Mouse (Mus musculus) spleen, adult 2 months (tissue): ENCODE results near the gene Cabp2. TPM values are rescaled to one million over a fixed set of nuclear protein-coding genes. Genes with fewer than 3 reads are reported as not detected.

Experiments used
- DNase-seq, 2 experiments: peaks; one replicate each; pipeline versions ENCODE4 v3.0.0 to v3.0.0-alpha.2; 2012 to 2021; ENCODE audit warnings: low spot score in 2 of 2, low read depth in 1 of 2
- H3K27ac ChIP-seq: fragments of 200-500 bp; 2 replicates; pipeline ENCODE4 v1.5.1; 2012; ENCODE audit warnings: low read length, inconsistent platforms; ENCODE audit not compliant: insufficient read depth
- H3K27me3 ChIP-seq: fragments of 200-500 bp; 2 replicates; pipeline ENCODE4 v1.6.1; 2012; ENCODE audit warnings: mild to moderate bottlenecking, moderate library complexity, low read length, inconsistent platforms; ENCODE audit not compliant: control insufficient read depth, insufficient read depth
- H3K36me3 ChIP-seq: fragments of 200-500 bp; 2 replicates; pipeline ENCODE4 v1.6.1; 2012; ENCODE audit warnings: mild to moderate bottlenecking, low read length, inconsistent platforms; ENCODE audit not compliant: control insufficient read depth, insufficient read depth
- H3K4me1 ChIP-seq: fragments of 200-500 bp; 2 replicates; pipeline ENCODE4 v1.6.1; 2011; ENCODE audit warnings: inconsistent platforms; ENCODE audit not compliant: control insufficient read depth, insufficient read depth, insufficient read length
- H3K4me3 ChIP-seq: fragments of 200-500 bp; 2 replicates; pipeline ENCODE4 v1.5.1; 2011; ENCODE audit warnings: mild to moderate bottlenecking, inconsistent platforms; ENCODE audit not compliant: insufficient read depth, insufficient read length; ENCODE audit errors: extremely low read depth
- CTCF ChIP-seq: fragments of 200-500 bp; IDR thresholded peaks from 2 replicates; pipeline ENCODE4 v1.5.1; 2011; ENCODE audit warnings: mild to moderate bottlenecking, inconsistent platforms; ENCODE audit not compliant: insufficient read depth, insufficient read length, insufficient replicate concordance; ENCODE audit errors: extremely low read depth
- POLR2A ChIP-seq: fragments of 200-500 bp; IDR thresholded peaks from 2 replicates; pipeline ENCODE4 v1.6.1; 2011; ENCODE audit warnings: low read depth, low read length, inconsistent platforms
- WGBS: fragments of 180-500 bp; shearing (Covaris S2); methylation state at CpG from one replicate; pipeline ENCODE4 v1.1.7; 2018; 5-methylcytosine and 5-hydroxymethylcytosine counted together
- polyA plus RNA-seq: library from polyadenylated mRNA; depleted of rRNA; stranded (reverse); fragments of >200 nt; gene quantifications from 2 replicates; pipeline ENCODE4 v1.2.3, GENCODE M21; 2012

Gene Cabp2
- polyA plus RNA-seq, 1 experiment: 7.0 TPM

DNA sequence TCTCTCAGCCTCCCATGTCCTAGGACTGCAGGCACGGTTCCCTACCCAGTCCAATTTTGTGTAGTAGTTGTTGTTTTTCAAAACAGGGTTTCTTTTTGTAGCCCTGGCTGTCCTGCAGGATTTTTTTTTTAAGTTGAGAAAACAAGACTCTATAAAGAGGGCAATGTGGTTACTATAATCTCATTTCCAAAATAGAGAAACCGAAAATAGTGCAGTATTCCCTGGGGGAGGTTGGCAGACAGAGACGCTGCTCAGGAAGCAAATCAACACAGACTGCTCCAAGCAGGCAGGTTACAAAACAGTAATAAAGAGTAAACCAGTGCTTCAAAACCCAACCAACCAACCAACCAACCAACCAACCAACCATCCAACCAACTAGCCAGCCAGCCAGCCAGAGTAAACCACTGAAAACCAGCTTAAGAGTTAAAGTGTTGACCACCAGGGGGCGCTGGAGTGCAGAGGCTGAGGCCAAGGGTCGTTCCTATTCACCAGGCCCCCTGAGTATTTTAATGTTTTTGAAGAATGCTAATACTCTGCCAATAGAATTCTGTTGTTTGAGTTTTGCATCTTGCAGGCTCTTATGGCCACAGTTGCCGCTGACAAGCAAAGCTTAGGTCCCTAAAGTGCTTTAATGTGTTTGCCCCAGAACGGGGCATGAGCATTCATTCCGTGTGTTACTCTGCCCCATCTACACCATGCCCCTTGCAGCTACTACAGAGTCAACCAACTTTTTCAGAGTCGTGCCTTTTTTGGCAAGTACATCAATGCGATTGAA is 29.4 kb upstream of the Cabp2 start:
- 37% methylated on average over 10 of the region's 10 CpGs for WGBS
- Histone ChIP-seq H3K27me3 (no peaks in the 10 kb centered on the region), H3K36me3 (no peaks in the 10 kb centered on the region), H3K27ac (no peak overlapping the region), H3K4me3 (no peak overlapping the region), H3K4me1 (no peaks in the 10 kb centered on the region)
- TF ChIP-seq CTCF (peak; percentile 77; the same call in 1 of the 2 replicates), POLR2A (no peak)
- peak; percentile 41 to 66 for DNase-seq

DNA sequence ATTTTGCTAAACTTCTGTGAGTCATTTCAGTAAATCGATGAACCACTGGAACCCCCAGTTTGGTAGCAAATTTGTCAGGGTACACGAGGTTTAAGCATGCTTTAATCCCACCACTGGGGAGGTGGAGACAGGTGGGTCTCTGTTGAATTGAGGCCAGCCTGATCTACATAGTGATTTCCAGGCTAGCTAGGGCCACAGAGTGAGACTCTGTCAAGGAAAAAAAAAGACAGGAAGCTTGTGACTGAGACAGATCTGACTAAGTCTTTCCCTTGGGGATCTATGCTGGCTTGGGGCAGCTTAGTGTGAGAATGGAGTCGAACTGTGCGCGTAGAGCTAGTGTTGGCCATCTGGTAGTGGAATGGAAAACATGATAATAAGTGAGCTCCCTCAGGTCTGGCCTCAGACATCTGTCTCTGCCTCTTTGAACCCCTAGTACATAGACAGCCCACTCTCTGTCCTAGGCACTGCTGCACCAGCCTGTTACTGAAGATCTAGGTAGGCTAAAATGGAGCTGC is 28.8 kb upstream of the Cabp2 start:
- Histone ChIP-seq H3K36me3 (no peaks in the 10 kb centered on the region), H3K4me1 (no peaks in the 10 kb centered on the region), H3K27me3 (no peaks in the 10 kb centered on the region), H3K27ac (no peak overlapping the region), H3K4me3 (no peak overlapping the region)
- WGBS: 43% methylated on average over 5 of the region's 5 CpGs
- no peak for TF ChIP-seq CTCF
- DNase-seq: no peak

DNA sequence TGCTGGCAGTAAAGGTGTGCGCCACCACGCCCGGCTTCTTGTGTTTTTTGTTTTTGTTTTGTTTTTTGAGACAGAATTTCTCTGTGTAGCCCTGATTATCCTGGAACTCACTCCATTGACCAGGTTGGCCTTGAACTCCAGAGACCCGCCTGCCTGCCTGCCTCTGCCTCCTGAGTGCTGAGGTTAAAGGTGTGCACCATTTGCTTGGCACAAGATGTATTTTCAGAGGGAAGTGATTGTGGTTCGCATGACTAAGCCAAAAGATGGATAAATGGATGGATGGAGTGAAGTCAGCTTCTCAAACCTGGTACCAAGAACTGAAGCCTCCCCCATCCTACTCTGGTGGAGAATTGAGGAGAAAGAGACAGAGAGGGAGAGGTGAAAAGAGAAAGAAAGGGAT is 26.8 kb upstream of the Cabp2 start:
- H3K4me1 ChIP-seq: peaks cover under 1% of the 10 kb centered on the region; the same call in 1 of the 2 replicates
- H3K36me3 ChIP-seq: no peaks in the 10 kb centered on the region
- TF ChIP-seq POLR2A (no peak), CTCF (no peak)
- H3K27ac ChIP-seq: no peak overlapping the region
- no peak for DNase-seq
- H3K4me3 ChIP-seq: no peak overlapping the region
- no peaks in the 10 kb centered on the region for H3K27me3 ChIP-seq
- 91% methylated on average over 5 of the region's 5 CpGs for WGBS

DNA sequence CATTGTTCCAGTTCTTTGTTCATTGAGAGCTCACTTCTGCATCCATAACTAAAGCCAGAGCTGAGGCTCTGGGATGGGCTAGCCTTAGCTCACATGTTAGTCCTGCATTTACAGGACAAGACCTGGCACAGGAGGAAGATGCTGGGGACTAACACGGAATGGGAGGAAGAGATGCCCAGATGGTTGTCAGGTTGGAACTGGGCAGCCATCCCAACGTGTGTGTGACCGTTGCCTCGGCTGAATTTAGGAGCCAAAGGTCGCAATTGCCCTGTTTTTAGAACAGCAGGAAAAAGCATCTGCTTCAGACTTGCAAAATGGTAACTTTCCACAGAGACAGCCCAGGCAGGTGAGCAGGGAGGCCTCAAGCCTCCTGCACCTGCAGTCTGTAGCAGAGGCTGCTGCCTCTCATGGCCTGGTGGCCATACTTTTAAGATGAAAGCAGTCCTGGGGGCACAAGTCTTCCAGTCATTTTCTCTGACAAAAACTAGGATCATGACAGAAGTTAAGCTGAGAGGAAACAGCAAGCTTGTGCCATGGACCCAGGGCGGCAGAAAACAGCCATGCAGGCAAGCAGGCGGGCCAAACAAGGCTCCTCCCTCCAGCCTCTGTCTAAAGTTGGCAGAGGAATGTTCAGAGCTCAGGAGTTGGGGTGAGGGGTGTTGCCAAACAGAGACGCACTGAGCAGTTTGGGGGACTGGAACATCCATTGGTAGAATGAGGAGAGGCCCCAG is 26.0 kb upstream of the Cabp2 start:
- DNase-seq: no peak
- Histone ChIP-seq H3K4me1 (peaks cover 2% of the 10 kb centered on the region; the same call in 1 of the 2 replicates), H3K27ac (no peak overlapping the region), H3K4me3 (no peak overlapping the region), H3K27me3 (no peaks in the 10 kb centered on the region), H3K36me3 (no peaks in the 10 kb centered on the region)
- TF ChIP-seq CTCF: no peak
- 81% methylated on average over 8 of the region's 8 CpGs for WGBS

DNA sequence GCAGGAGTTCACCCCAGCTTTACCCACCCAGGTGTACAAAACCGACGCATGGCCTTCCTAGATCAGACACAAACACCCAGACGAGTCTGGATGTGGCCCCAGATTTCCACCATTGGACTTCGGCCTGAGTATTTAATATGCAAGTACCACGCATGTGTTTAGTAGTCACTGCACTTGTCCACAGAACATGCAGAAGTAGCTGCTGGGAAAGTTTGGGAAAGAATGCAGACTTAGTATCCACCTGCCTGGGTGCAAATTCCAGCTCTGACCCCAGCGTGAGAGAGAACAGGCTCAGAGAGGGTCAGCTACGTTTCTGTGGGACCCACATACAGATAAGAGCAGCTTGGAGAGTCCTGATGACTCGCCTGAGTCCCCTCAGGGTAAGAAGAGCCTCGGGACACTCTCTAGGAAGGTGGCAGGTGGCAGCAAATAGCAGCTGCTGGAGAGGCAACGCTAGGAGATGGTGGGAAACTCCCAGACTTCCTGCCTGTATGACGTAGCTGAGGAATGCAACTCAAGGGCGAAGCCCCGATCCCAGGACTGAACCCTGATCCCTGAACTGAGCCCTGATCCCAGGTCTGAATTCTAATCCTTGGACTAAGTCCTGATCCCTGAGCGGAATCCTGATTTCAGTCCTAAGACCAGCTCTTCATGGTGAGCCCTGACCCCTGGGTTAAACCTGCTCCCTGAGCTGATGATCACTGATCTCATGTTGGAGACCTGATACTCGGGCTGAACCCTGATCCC is 25.3 kb upstream of the Cabp2 start:
- WGBS: 84% methylated on average over 15 of the region's 15 CpGs
- TF ChIP-seq POLR2A: no peak
- no peaks in the 10 kb centered on the region for H3K36me3 ChIP-seq
- DNase-seq: no peak
- no peak overlapping the region for H3K4me3 ChIP-seq
- no peaks in the 10 kb centered on the region for H3K27me3 ChIP-seq
- H3K4me1 ChIP-seq: peaks cover 2% of the 10 kb centered on the region; the same call in 1 of the 2 replicates
- H3K27ac ChIP-seq: no peak overlapping the region

DNA sequence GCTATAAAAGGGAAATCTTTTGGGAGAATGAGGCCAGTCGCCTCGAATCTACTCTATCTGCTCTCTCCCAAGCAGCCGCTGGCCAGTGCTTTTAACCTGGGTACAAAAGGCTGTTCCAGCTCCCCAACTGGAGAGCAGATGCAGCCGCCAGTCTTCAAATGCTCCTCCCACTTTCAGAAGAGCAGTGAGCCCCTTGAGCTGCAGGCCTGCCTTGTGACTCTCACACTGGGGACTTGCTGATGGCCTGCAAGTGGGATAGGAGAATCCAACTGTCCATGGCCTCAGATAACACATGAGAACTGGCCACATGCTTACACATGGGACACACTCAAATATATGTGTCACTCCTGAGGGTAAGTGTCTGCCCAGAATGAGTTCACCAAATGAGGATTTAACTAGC is 24.7 kb upstream of the Cabp2 start:
- no peaks in the 10 kb centered on the region for H3K27me3 ChIP-seq
- H3K27ac ChIP-seq: no peak overlapping the region
- TF ChIP-seq CTCF (no peak), POLR2A (no peak)
- WGBS: 74% methylated on average over 4 of the region's 4 CpGs
- no peak for DNase-seq
- H3K36me3 ChIP-seq: no peaks in the 10 kb centered on the region
- H3K4me3 ChIP-seq: no peak overlapping the region
- peaks cover 2% of the 10 kb centered on the region; the same call in 1 of the 2 replicates for H3K4me1 ChIP-seq
